Mouse (Mus musculus) c-Kit-negative CD71-positive TER-119-positive erythroid progenitor cells, embryonic 14.5 days (primary cell): ENCODE measurements around the gene Cd27.

Experiments used
- DNase-seq: peaks from one replicate; pipeline ENCODE4 v3.0.0-alpha.2; 2013; ENCODE audit warnings: low read depth, low spot score

Gene Cd27

DNA sequence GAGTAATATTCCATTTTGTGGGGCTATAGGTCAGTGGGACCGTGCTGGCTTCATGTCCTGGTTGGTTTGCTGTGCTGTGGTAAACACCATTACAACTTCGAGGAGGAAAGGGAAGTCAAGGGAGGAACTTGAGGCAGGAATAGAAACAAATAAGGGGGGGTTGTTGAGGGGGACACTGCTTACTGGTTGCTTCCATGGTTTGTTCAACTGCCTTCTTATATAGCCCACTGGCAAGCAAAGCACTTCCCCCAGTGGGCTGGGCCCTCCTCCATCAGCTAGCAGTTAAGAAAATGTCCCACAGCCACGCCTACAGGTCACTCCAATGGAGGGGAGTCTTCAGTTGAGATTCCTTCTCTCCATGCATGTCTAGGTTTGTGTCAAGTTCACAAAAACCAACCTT is 15.5 kb upstream of the Cd27 start:
- DNase-seq, result no peak

DNA sequence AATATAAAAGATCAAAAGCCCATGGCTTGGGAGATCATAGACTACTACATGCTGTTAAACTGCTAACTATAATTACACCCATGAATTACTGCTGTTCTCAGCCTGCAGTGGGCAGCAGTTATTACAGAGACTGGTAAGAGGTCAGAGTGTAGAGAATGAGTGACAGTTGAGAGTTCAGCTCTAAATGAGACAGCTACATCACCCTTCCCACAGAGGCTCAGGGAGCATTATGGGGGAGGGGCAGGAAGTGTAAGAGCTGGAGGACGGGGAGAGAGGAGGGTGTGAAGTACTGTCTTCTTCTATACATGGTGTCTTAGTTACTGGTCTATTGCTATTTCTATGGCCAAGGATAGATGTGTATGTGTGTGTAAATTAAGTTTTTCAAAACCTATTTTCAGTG is 7.7 kb upstream of the Cd27 start:
- no peak for DNase-seq

DNA sequence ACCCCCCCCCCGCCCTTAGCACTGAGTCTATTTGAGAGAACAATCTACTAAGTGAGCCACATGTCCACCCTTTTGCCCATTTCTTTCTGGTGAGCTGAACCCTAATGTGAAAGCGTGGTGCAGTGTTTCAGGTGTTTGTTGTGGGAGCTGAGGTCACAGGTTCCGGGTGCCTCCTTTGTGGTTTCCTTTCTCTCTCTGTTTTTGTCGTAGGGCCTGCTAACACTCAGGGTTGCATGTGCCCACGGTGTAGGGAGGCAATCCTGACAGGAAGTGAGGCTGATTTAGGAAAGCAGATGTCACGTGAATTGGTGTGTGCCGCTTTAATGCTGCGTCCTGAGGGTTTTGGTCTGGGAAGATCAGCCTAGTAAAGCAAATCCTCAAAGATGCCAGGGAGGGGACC is 4.8 kb upstream of the Cd27 start:
- DNase-seq, result no peak

DNA sequence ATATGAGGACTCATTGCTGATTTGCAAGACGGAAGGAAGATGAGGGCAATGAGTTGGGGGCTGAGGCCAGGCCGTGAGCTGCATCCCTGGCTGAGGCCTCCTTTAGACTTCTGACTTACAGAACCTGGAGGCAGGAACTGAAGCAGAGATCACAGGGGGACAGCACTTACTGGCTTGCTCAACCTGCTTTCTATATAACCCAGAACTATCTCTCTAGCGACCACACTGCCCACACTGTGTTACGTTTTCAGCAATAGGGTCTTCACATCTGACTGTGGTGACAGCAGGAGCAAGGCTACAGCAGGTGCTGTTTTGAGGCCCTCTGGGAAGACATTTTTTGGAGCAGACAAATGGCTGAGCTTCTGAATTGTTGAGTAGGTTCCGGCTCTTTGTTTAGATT is 3.8 kb upstream of the Cd27 start:
- DNase-seq, result no peak

DNA sequence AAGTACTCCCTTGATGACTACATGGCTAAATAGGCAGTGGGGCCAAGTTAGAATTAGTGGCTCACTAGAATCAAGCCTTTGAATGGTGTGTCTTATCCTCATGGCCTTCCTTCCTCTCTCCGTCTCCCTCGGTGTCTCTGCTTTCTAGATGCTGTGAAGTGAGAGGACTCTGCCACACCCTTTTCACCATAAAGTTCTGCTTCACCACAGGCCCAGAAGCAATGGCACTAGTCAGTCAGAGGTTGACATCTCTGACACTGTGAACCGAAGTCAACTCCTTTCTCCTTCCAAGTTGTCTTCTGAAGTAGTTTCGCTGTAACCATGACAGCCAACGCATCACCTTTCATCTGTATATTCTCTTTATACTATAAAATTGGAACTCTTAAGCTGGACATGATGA is 2.7 kb upstream of the Cd27 start:
- DNase-seq, result no peak

DNA sequence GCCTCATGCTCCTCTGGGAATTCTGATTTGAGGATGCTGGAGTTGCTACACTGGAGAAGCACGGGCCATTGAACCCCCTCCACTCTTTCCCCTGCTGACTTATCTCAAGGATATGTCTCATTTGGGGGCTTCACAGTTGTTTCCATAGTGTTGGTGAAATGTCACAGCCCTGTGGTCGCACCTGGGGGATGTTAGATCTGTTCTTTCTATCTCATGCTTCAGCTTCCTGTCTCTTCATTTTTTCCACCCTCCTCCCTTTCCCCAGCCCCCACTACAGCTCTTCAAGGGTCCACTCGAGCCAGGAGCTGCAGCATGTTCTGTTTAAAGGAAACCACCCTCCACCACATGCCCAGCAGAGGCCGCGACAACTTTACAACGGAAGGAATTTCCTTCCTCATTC is 1.6 kb upstream of the Cd27 start:
- no peak for DNase-seq

DNA sequence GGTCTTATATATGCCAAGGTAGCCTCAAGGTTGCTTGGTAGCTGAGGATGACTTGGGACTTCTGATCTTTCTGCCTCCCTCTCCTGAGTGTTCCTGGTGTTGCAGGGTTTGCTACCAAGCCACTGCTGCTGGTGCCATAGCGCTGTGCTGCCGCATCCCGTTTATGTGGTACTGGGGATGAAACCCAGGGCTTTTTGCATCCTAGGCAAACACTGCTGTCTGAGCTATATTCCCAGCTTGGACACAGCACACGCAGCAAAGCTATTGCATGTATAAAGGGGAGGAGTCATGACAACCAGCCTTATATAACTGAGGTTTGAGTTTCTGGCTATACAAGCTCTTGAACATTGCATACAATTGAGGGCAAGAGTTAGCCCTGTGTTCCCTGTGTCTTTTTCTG is 611 bp upstream of the Cd27 start:
- no peak for DNase-seq

DNA sequence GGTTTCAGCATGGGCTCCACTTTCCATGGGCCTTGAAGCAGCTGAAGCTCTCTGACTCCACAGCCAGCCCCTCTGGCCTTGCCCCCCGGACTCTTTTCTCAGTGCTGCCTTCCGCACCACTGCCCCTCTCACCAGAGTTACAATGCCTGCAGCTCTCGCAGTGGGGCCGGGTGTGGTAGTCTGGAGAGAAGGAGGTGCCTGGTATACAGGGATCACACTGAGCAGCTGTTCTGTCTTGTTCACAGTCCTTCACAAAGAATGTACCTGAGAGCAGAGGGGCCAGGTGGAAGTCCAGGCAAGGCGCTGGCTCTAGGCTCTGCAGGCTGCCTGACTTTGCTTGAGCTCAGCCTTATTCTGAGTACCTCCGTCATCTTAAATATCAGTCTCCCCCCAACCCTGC is 469 bp downstream of the Cd27 start:
- no peak for DNase-seq

DNA sequence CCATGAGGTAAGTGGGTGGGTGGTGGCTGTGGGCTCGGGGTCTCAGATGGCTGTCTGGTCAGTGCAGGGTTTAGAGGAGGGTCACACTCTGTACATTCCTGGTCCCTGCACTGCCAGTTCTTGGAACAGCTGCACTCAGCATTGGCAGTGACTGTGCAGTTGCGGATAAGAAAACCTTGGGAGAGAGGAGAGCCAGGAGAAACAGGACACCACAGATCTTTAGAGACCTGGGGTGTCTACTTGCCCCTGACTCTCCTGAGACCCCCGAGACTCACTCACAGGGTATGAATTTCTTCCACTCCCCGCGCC is 2.3 kb downstream of the Cd27 start:
- DNase-seq, result no peak

DNA sequence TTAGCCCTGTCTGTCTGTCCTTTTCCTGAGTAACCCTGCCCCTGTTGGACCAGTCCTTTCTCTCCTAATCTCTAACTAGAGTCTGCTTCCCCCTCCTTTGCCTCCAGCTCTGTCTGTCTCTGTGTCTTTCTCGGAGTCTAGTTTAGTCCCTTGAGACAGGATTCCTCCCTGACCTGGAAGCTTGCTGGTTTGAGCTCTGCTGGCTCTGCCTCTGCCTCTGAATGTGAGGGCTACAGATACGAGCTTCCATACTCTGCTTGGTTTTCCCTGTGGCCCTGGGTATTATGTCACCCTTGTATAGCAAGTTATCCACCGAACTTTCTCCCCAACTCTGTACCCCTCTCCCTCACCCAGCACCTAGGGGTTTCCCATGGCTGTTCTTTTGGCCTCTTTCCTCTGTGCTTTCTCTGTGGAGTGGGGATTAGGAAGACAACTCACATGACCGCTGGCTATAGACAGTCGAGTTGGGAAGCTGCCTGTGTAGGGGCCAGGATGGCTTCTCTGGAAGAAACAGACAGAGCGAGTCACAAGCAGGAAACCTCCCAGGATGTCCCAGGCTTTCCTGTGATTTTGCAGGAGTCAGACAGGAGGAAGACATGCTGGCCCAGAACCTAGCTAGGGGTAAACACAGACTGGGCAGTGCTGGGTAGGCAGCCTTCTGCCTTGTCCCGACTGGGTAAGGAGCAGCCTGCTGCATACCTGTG is 2.8 kb downstream of the Cd27 start:
- DNase-seq, result no peak

DNA sequence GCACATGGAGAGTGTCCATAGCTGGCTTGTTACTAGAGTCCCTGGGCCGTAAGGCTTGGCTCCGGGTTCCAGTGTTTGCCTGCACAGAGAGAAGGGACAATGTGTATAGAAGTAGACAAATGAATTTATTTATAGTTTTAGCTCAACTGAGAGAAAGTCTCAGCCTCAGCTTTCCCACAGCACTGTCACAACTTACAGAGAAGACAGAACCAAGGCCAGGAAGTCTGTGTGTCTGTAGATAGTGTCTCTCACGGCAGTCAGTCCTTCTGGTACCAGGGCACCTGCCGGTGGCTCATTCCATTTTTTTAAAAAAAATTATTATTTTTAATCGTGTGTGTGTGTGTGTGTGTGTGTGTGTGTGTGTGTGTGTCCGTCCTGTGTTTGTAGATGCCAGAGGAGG is 4.3 kb downstream of the Cd27 start:
- DNase-seq, result no peak

DNA sequence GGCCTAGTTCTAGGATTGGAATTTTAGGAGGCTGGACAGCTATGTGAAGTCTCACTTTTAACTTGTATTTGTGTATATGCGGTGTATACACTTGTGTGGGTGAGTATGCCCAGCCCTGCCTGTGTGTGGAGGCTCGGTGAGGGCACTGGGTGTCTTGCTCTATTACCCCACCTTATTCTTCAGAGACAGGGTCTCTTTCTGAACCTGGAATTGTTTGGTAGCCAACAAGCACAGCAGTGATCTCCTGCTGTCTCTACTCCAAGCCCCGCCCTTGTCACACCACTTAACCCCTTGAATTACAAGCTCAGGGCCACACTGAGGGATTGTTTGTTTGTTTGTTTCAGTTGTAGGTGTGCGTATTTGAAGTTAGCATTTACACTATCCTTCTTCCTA is 4.8 kb downstream of the Cd27 start:
- no peak for DNase-seq

DNA sequence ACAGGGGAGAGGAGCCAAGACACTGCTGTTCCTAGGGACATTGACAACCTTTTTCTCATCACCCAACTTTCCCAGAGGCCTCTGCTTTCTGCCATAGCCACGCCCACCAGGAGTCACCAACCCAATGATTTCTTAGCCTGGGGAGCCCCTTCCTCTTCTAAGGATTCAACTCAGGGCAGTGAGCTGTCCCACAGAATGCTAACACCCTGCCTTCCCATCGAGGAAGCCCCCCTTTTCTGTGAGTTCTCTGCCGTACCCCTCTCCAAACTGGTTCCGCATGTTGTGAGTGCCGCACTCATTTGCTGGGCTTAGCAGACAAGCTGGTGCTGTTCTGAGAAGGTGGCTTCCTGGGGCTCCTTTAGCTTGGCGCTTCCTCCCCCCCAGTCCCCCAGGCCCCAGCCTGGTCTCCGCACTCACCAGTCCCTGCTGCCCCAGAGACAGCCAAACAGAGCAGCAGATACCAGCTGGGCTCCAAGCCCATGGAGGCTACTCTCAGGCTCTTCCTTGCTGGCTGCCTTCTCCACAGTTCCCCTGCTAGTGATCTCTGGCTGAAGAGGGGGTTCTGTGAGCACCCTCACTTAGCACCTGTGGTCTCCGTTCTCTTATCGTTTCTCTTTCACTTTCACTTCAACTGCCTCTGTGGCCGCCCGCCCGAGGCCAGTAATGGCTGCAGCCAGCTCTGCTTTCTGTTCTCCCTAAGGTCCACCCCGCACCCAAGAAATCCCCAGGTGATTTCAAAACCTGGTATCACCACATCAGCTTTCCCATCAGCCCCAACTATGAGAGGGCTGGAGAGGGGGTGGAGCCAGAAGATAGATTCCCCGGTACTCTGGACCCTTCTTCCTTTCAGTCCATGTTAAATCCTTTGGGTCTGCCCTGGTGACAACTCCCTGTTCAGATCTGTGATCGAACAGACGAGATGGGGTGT is 5.4 kb downstream of the Cd27 start, which contains the start of gene Tapbpl:
Gene Tapbpl, minus strand, starts transcription at position 744 of the 928 bp plus-strand sequence.
- DNase-seq, result peak; percentile 36

DNA sequence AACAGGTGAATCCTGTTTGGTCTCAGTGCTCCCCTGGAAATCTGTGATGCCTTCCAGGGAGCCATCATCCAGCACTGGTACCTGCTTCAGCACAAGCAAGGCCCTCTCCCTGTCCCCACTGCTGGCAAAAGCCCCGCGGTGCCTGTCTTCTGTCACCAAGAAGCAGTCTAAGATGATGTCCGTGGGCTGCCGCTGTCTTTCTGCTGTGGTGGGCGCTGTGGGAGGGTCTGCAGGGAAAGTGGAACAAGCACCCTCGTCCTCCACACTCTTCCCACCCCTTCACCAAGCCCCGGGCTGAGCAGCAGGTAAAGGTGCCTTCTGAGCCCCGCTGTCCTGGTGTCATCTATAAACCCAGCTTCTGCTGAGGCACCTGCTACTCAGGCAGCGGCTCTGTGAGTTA is 6.2 kb downstream of the Cd27 start:
- DNase-seq, result no peak

DNA sequence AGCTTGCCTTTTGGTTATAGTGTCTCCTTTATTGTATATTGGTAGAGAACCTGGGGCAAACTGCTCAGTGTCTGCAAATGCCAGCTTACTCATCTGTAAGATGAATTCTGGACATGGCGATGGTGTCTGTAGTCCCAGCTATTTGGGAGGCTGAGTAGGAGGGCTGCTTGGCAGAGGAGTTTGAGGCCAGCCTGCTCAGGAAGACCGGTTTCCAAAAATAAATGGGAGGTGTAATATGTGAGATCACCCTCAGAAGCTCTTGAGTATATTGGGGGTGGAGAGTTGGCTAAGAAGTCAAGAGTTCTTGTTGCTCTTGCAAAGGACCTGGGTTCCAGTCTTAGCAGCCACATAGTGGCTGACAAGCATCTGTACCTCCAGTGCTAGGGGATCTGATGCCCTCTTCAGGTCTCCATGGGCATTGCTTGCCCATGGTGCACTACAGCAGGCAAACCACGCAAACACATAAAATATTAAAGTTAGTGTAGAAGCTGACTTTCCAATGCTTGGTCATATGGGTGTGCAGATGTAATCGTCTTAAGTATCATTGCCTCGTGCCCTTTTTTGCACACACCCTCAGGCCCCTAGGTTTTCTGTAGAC is 11.2 kb downstream of the Cd27 start:
- DNase-seq, result no peak

DNA sequence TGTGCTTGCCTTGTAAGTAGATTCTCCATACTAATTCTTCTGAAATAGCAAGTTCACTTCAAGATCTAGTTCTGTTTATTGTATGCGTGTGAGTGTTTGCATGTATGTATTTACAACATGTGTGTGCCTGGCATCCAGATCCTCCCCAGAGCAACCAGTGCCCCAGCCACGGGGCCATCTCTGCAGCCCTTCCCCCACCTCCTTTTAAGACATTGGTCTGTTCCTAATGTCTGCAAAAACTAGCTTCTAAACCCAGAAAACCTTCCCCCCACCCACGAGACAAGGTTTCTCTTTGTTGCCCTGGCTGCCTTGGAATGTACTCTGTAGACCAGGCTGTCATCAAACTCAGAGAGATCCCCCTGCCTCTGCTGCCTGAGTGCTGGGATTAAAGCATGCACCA is 14.2 kb downstream of the Cd27 start:
- no peak for DNase-seq

DNA sequence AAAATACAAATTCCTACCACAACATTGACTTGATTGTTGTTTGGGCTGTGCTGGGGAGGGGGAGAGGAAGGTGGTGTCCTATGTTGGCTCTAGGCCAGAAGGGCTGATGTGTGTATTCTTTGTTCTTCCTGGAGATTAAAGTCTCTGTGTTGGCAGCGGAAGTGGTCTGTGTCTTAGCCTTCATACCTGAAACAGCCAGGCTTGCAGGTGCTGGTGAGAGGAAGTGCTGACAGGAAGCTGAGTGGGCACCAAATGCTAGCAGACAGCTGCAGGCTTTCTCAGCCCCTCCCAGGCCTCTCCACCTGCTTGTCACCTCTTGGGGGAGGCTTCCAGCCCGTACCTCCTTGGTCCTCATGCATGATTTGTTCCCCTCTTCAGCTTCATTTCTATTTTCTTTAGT is 14.7 kb downstream of the Cd27 start:
- DNase-seq, result no peak

DNA sequence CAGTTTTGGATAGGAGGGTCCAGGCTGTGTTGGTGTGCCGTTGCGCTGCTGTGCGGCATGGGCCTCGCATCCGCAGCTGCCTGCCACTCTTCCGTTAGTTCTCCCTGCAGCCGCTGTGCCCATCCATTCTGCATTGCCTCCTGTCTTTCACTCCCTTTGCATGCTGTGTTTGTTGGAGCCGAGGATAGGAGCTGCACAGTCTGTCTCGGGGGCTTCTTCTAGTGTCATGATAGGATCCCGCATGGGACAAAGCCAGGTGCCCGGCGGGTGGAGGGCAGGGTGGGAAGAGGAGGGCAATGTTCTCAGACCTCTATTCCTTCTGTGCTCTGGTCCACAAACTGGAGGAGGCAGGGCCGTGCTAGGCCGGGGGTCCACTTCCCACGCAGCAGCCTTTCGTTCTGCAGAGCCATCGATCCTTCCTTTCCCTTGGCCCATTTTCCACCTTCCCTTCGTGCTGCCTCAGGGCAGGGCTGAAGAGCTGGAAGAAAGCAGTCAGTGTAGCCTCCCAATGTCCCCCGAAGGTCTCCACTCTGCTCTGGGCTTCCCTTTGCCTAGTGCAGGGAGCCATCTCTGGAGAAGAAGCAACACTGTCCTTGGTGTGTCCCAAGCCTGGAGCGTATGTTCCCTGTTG is 15.6 kb downstream of the Cd27 start:
- no peak for DNase-seq

DNA sequence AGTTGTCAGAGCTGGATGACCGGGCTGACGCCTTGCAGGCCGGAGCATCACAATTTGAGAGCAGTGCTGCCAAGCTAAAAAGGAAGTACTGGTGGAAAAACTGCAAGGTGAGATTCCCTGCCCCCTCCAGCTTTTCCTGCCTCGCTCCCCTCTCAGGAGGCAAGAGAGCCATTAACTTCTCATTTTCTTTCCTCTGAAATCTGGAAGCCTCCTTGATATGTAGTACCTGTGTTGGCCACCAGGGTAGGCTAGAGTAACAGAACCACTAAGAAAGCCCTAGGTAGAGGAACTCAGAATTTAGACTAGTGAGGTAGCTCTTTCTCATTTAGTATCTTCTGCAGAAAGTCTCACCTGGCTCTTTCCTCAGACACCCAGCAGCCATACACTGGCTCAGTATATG is 17.8 kb downstream of the Cd27 start:
- peak; percentile 49 for DNase-seq

DNA sequence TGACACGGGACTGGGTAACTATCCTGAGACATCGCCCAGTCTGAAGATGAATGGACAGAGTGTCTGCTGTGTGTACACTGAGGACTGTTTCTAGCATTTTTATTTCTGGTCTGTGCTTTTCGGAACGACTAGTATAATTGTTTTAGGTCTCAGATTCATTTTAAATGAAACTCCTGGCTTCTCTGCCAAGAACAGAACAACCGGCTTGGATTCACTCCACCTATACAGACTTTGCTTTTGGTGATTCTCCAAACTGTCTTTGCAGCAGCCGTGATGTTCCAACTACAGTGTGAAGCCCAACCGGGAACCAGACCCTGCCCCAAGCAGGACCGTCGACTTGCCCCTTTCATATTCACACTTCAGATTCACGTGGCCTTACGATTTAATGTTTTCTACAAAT is 18.9 kb downstream of the Cd27 start:
- DNase-seq, result no peak

DNA sequence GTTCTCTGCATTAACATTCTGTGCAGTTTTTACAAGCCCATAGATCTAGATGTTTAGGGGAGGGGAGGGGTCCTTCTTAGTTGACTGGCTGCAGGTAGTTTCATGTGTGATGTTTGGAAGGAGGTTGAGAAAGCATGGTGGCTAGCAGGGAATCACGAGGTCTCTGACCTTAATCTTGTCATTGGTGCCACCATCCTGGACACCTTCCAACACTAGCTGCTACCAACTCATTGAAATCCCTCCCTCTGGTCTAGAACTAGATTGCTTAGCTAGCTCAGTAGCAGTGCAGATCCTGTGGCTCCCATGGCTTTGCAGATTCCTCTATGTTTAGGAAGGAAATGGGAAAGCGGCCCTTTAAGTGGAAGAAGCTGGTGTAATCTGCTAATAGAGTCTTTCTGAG is 19.9 kb downstream of the Cd27 start:
- DNase-seq, result no peak

DNA sequence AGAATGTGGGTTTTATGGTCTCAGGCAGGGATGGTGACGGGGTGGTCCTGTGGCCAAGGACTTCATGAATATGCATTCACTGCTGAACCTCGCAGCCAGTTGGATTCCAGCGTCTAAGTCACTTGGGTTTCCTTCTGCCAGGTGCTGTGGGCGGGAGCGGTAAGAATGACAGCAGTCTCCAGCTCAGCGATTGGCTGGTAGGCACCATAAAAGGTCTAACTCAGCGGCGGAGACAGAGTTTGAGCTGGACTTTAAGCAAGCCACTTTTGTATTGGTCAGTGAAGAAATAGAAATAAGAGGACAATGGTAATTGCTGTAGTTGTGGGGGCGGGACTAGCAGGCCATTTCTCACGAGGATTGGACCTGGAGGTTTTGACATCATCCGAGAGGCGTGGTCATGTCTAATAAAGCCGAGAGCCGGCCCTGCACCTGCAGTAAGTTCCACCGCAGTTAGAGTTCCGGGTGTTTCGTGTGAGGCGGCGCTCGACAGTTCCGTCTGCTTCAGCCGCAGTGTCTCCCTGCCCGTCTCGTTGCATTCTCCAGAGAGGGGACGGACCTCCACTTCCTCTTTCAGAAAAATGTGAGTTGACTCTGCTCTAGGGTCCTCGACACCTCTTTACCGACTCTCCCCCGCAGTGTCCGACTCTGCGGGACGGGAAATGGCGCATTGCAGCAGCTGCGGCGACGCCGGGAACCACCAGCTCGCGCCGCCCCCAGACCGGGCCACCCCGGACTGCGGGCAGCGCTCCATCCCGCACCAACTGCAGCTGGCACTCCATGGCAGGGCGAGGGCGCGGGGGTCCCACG is 21.5 kb downstream of the Cd27 start, which contains the start of gene Vamp1:
Gene Vamp1, plus strand, starts transcription at position 404 of the 807 bp plus-strand sequence.
- DNase-seq, result peak; percentile 89
